In the genomic region with DNA sequence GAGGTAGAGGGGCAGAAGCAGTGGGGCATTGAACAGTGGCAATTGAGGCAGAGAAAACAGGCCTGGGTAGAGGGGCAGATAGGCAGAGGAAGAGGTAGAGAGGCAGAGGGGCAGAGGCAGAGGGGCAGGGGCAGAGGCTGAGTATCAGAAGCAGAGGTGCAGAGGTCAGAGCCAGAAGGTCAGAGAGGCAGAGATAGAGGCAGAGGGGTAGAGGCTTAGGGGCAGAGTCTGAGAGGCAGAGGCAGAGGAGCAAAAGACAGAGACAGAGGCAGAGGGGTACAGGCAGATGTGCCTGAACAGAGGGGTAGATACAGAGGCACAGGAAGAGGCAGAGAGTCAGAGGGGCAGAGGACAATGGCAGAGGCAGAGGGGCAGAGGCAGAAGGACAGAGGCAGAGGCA, we compare ENCODE assay signal across 11 mouse cellular contexts.
DNase-seq lines count a peak whose midpoint lies in the region; ATAC-seq and TF ChIP-seq lines count a peak whose summit lies in the region.
"Had no signal": no experiment of that assay in that cellular context is flagged by ENCODE, and none has a peak within 500 bp of the region (broad histone marks: within the 10 kb centered on the region; RNA-seq: fewer than 3 reads in every experiment).

No protein-coding gene starts in this region.

- H3K4me1 ChIP-seq in kidney, embryonic 16.5 days (ENCODE audit: insufficient read depth, low read length) = no peaks in the 10 kb centered on the region
- no peaks in the 10 kb centered on the region for H3K4me1 ChIP-seq in embryonic facial prominence, embryonic 15.5 days
- H3K4me1 ChIP-seq in hindbrain, embryonic 13.5 days (replicated peaks) = no peaks in the 10 kb centered on the region
- no peaks in the 10 kb centered on the region for H3K4me1 ChIP-seq in midbrain, embryonic 13.5 days (replicated peaks)
- no peaks in the 10 kb centered on the region for H3K4me1 ChIP-seq in thymus, adult 2 months (replicated peaks; ENCODE audit: control insufficient read depth, insufficient read depth, low read length)
- H3K4me1 ChIP-seq: intestine, embryonic 15.5 days had no signal

- TF ChIP-seq POLR2A in thymus, adult 2 months (IDR thresholded peaks at IDR 0.05; ENCODE audit: control insufficient read depth, extremely low read depth, insufficient read depth, low read length, poor library complexity) = no peak

- no peak for DNase-seq in kidney, adult 9 months
- no peak for DNase-seq in thymus, adult 2 months
- DNase-seq in right cerebral cortex, postnatal 10 days (ENCODE audit: low spot score in 2 of 2) = no peak
- DNase-seq: adrenal gland, adult 8-10 months; spleen, adult 18-20 months had no signal

- no peak overlapping the region for H3K27ac ChIP-seq in kidney, embryonic 16.5 days (ENCODE audit: low read length)
- H3K27ac ChIP-seq in embryonic facial prominence, embryonic 15.5 days (replicated peaks) = no peak overlapping the region
- H3K27ac ChIP-seq in hindbrain, embryonic 13.5 days = no peak overlapping the region
- H3K27ac ChIP-seq in midbrain, embryonic 13.5 days = no peak overlapping the region
- H3K27ac ChIP-seq in thymus, adult 2 months (ENCODE audit: control insufficient read depth, insufficient read depth, low read length) = no peak overlapping the region
- H3K27ac ChIP-seq: intestine, embryonic 15.5 days had no signal

- H3K27me3 ChIP-seq in kidney, embryonic 16.5 days (ENCODE audit: insufficient read depth, low read length) = peaks cover 12% of the 10 kb centered on the region; the same call in 1 of the 2 replicates
- H3K27me3 ChIP-seq in embryonic facial prominence, embryonic 15.5 days = no peaks in the 10 kb centered on the region
- H3K27me3 ChIP-seq in hindbrain, embryonic 13.5 days = peaks cover 7% of the 10 kb centered on the region; the same call in 1 of the 2 replicates
- peaks cover 18% of the 10 kb centered on the region; the same call in 1 of the 2 replicates for H3K27me3 ChIP-seq in midbrain, embryonic 13.5 days
- H3K27me3 ChIP-seq in thymus, adult 2 months (ENCODE audit: control insufficient read depth, insufficient read depth, low read length) = no peaks in the 10 kb centered on the region
- H3K27me3 ChIP-seq: intestine, embryonic 15.5 days had no signal

- TF ChIP-seq CTCF in thymus, adult 2 months (IDR thresholded peaks at IDR 0.05; ENCODE audit: borderline replicate concordance, control insufficient read depth, extremely low read depth, insufficient read depth, low read length, poor library complexity) = no peak

- H3K9ac ChIP-seq in kidney, embryonic 16.5 days (replicated peaks; ENCODE audit: low read length) = no peak overlapping the region
- H3K9ac ChIP-seq in embryonic facial prominence, embryonic 15.5 days = no peak overlapping the region
- H3K9ac ChIP-seq in hindbrain, embryonic 13.5 days = no peak overlapping the region; the same call in 1 of the 2 replicates
- no peak overlapping the region for H3K9ac ChIP-seq in midbrain, embryonic 13.5 days (replicated peaks)
- H3K9ac ChIP-seq: intestine, embryonic 15.5 days had no signal

- H3K36me3 ChIP-seq in kidney, embryonic 16.5 days (ENCODE audit: insufficient read depth, low read length) = no peaks in the 10 kb centered on the region
- no peaks in the 10 kb centered on the region for H3K36me3 ChIP-seq in embryonic facial prominence, embryonic 15.5 days
- no peaks in the 10 kb centered on the region for H3K36me3 ChIP-seq in hindbrain, embryonic 13.5 days
- H3K36me3 ChIP-seq in midbrain, embryonic 13.5 days = no peaks in the 10 kb centered on the region
- no peaks in the 10 kb centered on the region for H3K36me3 ChIP-seq in thymus, adult 2 months (ENCODE audit: control insufficient read depth, insufficient read depth, low read length)
- H3K36me3 ChIP-seq: intestine, embryonic 15.5 days had no signal

- H3K9me3 ChIP-seq in kidney, embryonic 16.5 days (ENCODE audit: low read length) = no peaks in the 10 kb centered on the region
- no peaks in the 10 kb centered on the region for H3K9me3 ChIP-seq in embryonic facial prominence, embryonic 15.5 days (replicated peaks)
- no peaks in the 10 kb centered on the region for H3K9me3 ChIP-seq in hindbrain, embryonic 13.5 days
- no peaks in the 10 kb centered on the region for H3K9me3 ChIP-seq in midbrain, embryonic 13.5 days
- H3K9me3 ChIP-seq: intestine, embryonic 15.5 days had no signal

- no peak overlapping the region for H3K4me2 ChIP-seq in kidney, embryonic 16.5 days (replicated peaks; ENCODE audit: low read depth, low read length)
- H3K4me2 ChIP-seq in embryonic facial prominence, embryonic 15.5 days (replicated peaks) = no peak overlapping the region
- no peak overlapping the region for H3K4me2 ChIP-seq in hindbrain, embryonic 13.5 days
- H3K4me2 ChIP-seq in midbrain, embryonic 13.5 days (replicated peaks) = no peak overlapping the region
- H3K4me2 ChIP-seq: intestine, embryonic 15.5 days had no signal

- no peak overlapping the region for H3K4me3 ChIP-seq in kidney, embryonic 16.5 days (ENCODE audit: low read length)
- H3K4me3 ChIP-seq in embryonic facial prominence, embryonic 15.5 days (replicated peaks) = no peak overlapping the region
- H3K4me3 ChIP-seq in hindbrain, embryonic 13.5 days = no peak overlapping the region
- H3K4me3 ChIP-seq in midbrain, embryonic 13.5 days (replicated peaks) = no peak overlapping the region
- H3K4me3 ChIP-seq in thymus, adult 2 months (ENCODE audit: control insufficient read depth, insufficient read depth, low read length) = no peak overlapping the region
- H3K4me3 ChIP-seq: intestine, embryonic 15.5 days had no signal

- peak; percentile 72 for ATAC-seq in kidney, embryonic 16.5 days (ENCODE audit: low FRiP score, low TSS enrichment)
- ATAC-seq in embryonic facial prominence, embryonic 15.5 days (ENCODE audit: insufficient number of reproducible peaks, low FRiP score, low TSS enrichment, low read depth) = peak; percentile 63; the same call in 1 of the 2 replicates
- ATAC-seq in hindbrain, embryonic 13.5 days (ENCODE audit: low FRiP score) = peak; percentile 46; the same call in 1 of the 2 replicates
- peak; percentile 71 for ATAC-seq in midbrain, embryonic 13.5 days
- no peak for ATAC-seq in erythroid progenitor cell, adult 5-6 weeks (replicated peaks; ENCODE audit: low FRiP score, poor library complexity, severe bottlenecking)
- ATAC-seq: intestine, embryonic 15.5 days had no signal
